Mouse (Mus musculus): ENCODE measurements around the gene Rara.

DNA sequence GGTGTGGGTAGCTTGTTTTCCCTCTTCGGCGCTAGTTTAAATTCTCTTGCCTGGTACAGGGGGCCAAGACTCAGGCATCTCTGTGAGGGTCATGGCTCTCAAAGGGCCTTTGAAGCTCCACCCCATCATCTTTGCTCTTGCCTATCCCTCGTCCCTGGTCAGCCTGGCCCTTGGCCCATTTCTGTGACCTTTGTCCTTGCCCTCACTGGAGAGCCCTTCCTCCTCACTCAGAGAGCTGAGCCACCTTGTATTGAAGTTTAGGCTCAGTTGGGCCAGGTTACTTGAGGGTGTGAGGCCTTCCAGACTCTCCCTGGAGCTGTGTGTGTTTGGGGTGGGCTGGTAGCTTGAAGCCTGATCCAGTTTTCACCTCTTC is 18.0 kb downstream of the Rara start:
- TF ChIP-seq POLR2A (IDR thresholded peaks at IDR 0.05; ENCODE audit: low read depth, low read length) (no peak), CTCF (IDR thresholded peaks at IDR 0.05; ENCODE audit: extremely low read depth, insufficient read depth, insufficient read length, insufficient replicate concordance) (no peak)

Data from spleen, adult 2 months (tissue).